Mouse (Mus musculus) thymus, postnatal 10 days (tissue): ENCODE data around the gene Mtnr1a.
A peak's percentile ranks its signal among the peaks of the same experiment; 100 is the strongest.
"Not testable (repeated sequence)": the region's sequence is repeated elsewhere in the genome, so short reads cannot be mapped to it uniquely, and the experiment has no call there.

Experiments
- DNase-seq, 2 experiments: peaks; one replicate each; pipeline ENCODE4 v3.0.0; 2021; ENCODE audit warnings: low spot score in 2 of 2

Mtnr1a gene

GRCm38 (mm10) chr8:45068759-45069386, at the start of gene Mtnr1a:
TSS of gene Mtnr1a (plus strand) at chr8:45069137.
- DNase-seq, result peak in 1 of 2 experiments; percentile 11

- DNase-seq, result no peak
These were observed 49.7 kb upstream of the Mtnr1a start for GRCm38 (mm10) chr8:45019241-45019640.

- no peak for DNase-seq
These were observed 47.8 kb upstream of the Mtnr1a start for GRCm38 (mm10) chr8:45021171-45021570.

GRCm38 (mm10) chr8:45021911-45022665, 46.8 kb upstream of the Mtnr1a start:
- DNase-seq, result no peak

- DNase-seq, result no peak
These were observed 40.8 kb upstream of the Mtnr1a start for GRCm38 (mm10) chr8:45028081-45028497.

GRCm38 (mm10) chr8:45038350-45038749, 30.6 kb upstream of the Mtnr1a start:
- DNase-seq, result no peak

- no peak for DNase-seq
These were observed 24.8 kb upstream of the Mtnr1a start for GRCm38 (mm10) chr8:45044160-45044559.

GRCm38 (mm10) chr8:45050451-45050850, 18.5 kb upstream of the Mtnr1a start:
- DNase-seq, result no peak

GRCm38 (mm10) chr8:45051236-45051635, 17.7 kb upstream of the Mtnr1a start:
- no peak for DNase-seq

GRCm38 (mm10) chr8:45052205-45052604, 16.7 kb upstream of the Mtnr1a start:
- DNase-seq, result no peak

GRCm38 (mm10) chr8:45052618-45053017, 16.3 kb upstream of the Mtnr1a start:
- no peak for DNase-seq

- no peak for DNase-seq
These were observed 13.4 kb upstream of the Mtnr1a start for GRCm38 (mm10) chr8:45055500-45055899.

- no peak for DNase-seq
These were observed 12.1 kb upstream of the Mtnr1a start for GRCm38 (mm10) chr8:45056810-45057209.

GRCm38 (mm10) chr8:45060083-45060482, 8.9 kb upstream of the Mtnr1a start:
- DNase-seq, result no peak

GRCm38 (mm10) chr8:45062311-45062710, 6.6 kb upstream of the Mtnr1a start:
- DNase-seq, result no peak

GRCm38 (mm10) chr8:45062982-45063924, 5.7 kb upstream of the Mtnr1a start:
- DNase-seq, result no peak

GRCm38 (mm10) chr8:45064197-45064869, 4.6 kb upstream of the Mtnr1a start:
- no peak for DNase-seq

- DNase-seq, result not testable (repeated sequence)
These were observed 3.5 kb upstream of the Mtnr1a start for GRCm38 (mm10) chr8:45065391-45065790.

GRCm38 (mm10) chr8:45070949-45071348, 2.0 kb downstream of the Mtnr1a start:
- DNase-seq, result no peak

GRCm38 (mm10) chr8:45080850-45081249, 11.9 kb downstream of the Mtnr1a start:
- no peak for DNase-seq

GRCm38 (mm10) chr8:45093599-45093998, 24.7 kb downstream of the Mtnr1a start:
- DNase-seq, result no peak
